Mouse (Mus musculus) neutrophil, adult 5-6 weeks (primary cell): ENCODE measurements around the gene Ifrd1. TPM values are rescaled to one million over a fixed set of nuclear protein-coding genes. Genes with fewer than 3 reads are reported as not detected.

Experiments used
- ATAC-seq: fragments of 151-379, 151-347 bp; 2 replicates; pipeline ENCODE4 v1.8.0; 2017; ENCODE audit warnings: mild to moderate bottlenecking, moderate TSS enrichment; ENCODE audit not compliant: insufficient number of reproducible peaks, poor library complexity, low FRiP score, severe bottlenecking; ENCODE audit errors: extremely low read depth
- total RNA-seq: library from RNA; stranded (forward); fragments of 200-1000 nt; gene quantifications from 2 replicates; pipeline ENCODE4 v1.2.3, GENCODE M21; 2017

The Ifrd1 gene
- total RNA-seq, 1 experiment from 2014 or later = 83.0 TPM

DNA sequence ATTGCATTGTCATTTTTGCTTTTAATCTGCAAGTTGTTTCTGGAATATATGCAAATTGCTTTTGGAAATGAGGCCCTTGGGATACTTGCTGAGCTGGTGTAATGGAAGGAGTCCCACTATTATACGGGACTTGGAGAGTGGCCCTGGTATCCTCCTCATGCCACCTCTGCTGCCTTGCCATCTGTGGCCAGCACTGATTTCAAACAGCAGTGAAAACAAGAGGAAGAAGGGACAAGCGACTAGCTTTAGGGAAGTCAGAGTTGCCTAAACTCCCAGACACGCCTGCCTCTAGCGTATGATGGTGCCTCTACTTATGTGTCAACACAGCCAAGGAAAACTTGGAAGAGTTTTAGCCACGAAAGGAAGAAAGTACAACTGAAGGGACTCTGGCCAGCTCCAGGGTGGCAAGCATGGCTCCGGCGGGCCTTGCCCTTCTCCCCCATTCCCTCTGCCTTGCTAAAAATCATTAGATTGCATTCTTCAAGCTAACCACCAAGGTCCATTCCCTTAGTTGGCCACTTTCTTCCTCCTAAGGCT lies 2.8 kb downstream of the Ifrd1 start:
- peak; percentile 48 for ATAC-seq

DNA sequence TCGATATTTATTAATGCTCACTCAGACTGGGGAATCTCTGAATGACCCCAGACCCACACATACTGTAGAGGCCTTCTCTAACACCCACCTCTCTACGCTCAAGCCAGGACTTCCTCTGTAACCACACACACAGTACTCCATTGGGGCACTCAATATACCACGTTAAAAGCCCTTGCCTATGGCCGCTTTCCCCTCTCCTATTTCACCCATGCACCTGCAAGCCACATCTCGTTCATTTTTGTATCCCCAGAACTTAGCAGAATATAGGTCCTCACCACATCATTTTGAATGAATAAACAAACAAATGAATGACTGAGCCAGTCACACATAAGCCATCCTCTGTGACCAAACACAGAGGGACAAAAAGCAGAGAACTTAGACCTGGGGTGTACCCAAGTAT lies 3.4 kb downstream of the Ifrd1 start:
- no peak for ATAC-seq

DNA sequence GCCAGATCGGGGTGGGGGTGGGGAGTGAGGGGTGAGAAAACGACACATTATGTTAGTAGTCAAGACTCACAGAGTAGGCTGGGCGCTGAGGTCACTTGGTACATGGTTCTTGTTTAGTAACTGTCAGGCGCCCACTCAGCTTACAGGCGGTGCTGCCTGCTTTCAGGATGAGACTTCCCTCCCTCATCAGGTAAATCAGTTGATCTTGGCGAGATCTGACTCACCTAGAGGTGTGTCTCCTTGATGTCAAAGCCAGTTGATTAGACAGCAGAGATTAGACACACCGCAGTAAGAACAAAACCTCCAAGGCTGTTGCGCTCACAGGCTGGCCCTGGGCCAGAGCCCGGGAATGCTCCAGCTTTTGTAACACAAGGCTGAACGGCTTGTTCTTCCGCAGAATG lies 4.5 kb downstream of the Ifrd1 start:
- ATAC-seq = no peak

DNA sequence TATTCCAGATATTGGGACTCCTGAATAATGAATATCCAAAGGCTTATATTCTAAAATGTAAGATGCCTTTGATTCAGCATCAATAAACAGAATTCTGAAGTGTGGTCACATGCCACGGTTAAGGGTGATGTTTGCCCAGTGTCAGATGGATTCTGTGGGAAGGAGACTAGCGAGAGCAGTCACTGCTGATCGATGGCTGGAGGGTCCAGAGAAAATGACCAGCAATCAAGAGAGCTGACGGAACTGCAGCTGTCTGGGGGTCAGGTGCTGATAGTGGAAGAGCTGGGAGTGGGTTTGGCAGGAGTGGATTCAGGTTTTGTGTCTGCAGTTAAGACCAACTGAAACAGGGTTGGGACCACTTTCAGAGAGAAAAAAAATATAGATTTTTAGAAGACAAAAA lies 5.1 kb downstream of the Ifrd1 start:
- no peak for ATAC-seq

DNA sequence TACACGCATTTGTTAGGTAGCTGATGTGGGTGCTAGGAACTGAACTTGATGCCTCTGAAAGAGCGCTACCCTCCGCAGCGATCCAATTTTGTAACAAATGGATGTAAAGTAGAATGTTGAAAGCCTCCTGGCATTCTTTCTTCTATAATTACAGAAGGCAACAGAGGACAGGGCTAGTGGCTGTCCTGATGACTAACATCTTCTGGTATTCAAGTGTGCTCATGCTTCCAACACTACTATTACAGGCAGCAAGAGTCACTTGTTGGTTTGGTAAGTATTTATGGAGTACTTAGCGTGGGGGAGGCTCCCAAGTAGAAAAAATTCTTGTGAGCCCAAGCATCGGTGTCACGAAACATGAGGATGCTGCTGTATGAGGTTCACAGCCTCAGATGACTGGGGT lies 9.1 kb downstream of the Ifrd1 start:
- ATAC-seq = no peak

DNA sequence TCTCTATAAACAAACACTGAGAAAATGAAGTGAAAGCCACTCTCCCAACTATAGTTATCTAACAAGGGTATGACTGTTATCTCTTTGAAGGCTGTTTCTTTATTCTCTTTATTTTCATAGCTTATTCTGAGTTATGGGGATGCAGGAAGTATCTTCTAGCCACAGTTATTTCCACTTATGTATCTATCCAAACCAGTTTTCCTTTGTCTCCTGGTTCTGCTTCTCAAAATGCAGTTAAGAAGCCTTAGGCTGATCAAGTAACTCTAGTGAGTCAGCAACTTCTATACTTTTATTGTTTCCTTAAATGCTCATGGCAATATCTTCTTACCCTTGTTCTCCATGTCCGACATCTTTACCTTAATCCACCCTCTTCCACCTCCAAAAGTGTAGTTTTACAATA lies 16.1 kb downstream of the Ifrd1 start:
- no peak for ATAC-seq

DNA sequence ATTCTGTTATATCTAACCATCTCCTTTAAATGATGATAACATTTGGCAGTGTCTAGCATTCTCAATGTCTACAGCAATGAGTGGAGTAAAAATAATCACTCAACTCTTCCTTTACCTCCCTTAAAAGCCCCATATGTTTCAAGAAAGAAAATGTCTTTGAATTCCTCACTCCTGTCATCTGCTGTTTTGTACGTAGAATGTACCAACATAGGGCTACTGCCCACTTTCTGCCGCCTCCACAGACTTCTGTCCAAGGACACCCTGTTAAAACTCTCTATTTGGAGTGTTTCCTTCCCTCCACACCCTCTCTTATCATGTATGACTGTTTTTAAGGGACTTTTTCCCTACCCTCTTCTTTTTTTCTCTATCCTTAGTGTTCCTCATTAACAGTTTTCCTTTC lies 16.7 kb downstream of the Ifrd1 start:
- ATAC-seq = no peak

DNA sequence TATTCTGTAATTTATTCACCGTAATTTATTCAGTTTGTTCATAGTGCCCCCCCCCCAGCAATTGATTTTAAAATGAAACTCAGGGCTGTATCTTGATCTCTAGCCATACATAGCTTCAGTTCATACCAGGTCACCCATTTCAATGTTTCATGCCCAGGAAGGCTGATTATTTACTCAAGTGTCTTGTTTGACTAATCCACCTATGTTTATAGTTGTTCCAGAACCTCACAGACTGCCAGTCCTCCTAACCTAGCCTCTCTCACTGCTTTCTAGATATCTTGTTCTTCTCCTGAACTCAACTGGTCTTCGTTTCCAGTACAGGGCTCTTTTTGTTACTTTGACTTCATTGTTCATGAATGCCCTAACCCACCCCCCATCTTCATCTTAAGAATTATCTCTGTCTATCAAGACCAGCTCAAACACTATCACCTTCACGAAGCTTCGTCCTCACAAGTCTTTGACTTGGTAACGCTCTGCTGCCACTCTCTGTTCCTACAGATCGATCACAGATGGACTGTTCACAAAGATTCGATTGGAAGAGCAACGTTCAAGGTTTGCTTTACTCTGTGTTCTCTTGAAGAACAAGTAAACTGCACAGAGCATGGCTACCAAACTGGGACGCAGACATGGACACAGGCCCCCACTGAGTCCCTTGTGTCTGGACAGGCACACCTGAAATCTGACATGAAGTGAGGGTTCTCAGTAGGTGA lies 24.0 kb downstream of the Ifrd1 start:
- no peak for ATAC-seq

DNA sequence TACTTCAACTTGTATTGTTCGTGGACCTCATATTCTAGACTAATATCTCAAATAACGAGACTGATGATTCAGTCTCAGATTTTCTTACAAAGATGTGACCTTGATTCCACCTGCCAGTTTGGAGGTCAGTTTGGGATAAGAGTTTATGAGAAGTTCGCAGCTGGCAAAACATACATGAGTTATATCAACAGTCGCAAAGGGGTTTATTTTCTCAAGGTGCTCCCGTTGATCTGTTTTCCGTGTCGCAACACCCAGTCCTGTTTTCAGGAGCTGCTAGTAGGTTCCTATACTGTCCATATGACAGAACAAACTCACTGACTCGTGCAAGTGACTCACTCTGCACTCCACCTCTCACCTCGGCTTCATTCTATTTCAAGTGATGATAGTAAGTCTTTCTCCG lies 24.6 kb downstream of the Ifrd1 start:
- ATAC-seq = no peak

DNA sequence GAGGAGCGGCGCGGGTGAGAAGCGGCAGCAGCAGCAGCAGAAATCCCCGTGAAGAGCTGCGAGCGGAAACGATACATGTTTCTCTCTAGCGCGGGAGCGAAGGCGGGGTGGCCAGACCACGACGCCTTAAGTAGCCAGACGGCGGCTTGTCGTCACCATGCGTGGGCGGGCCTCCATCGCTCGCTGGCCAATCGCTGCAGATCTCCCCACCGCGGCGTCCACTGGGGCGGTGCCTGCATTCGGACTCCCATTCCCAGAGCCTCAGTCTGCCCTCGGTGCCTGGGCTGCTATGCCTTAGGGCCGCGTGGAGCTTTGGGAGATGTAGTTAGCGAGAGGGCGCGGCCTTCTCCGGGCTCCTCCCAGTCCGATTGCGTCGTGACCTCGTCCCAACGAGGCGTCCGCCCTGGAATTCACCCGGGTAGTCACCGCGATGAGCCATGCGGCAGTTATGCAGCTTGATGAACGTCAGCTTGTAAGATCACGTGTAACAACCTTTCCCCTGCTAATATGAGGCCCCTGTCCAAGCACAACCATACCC lies 25.2 kb downstream of the Ifrd1 start:
- ATAC-seq = peak; percentile 87

DNA sequence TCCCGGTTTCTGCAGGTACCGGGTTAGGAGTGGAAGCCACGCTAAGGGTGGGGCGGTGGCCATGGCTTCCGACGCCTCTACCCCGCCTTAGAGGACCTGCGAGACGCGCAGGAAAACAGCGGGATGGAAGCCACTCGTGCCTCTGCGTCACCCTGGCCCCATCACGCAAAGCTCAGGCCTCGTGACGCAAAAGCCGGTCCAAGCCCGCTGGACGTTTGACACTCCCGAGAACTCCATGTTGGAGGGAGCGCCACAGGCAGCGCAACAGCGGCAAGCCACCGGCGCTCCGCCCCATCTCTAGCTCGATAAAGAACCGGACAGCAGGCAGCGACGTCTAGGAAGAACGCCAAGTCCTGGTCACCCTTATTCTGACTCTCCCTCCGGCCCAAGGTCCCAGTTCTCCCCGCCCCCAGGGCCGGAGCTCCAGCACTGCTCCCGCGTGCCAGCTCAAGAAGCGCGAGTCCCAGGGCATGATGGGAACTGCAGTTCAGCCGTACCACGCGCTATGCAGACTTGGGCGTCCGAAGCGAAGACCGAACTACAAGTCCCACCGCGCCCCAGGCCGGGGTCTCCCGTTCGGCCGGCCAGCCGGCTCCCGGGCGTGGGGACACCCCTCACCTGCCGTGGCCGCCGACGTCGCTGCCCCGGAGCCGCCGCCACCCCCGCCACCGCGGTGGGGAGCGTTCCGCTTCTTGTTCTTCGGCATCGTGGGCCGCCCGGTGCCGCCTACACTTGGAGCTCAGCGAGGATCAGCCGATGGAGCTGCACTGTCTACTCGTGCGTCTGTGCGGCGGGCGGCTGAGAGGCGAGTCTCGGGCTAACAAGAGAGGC lies 25.8 kb downstream of the Ifrd1 start:
- ATAC-seq = peak; percentile 68

DNA sequence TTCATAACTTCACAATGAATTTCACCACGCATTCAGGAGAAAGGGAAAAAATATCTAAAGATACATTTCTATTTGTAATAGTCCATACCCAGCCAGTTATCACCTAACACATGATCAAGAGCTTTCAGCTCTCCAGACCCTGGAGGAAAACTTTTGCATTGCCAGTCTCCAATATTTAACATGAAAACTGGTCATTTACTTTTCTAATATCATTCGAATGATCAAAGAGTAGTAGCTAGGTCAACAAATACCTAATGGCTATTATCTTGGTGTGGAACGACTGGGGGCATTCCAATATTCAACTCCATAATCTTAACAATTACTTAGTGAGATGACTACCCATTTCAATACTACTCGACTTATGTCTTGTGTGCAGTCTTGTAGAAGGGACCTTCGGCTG lies 26.7 kb downstream of the Ifrd1 start:
- ATAC-seq = no peak

DNA sequence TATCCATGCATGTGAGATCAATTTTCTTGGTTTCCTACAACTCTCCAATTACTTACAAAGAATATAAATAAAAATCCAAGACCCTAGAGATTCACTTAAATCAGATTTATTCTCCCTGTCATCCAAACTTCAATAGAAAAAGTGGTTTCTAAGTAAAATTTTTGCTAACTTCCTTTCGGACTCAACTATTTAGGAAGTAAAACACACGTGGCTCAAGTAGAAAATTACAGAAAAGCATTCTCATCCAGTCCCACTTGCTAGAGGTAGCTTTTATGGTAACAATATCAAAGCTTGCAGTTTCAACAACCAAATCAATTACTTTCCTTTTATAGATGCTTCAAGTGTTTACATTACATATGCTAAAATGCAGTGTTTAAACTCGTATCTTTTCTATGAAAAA lies 27.4 kb downstream of the Ifrd1 start:
- ATAC-seq = no peak

DNA sequence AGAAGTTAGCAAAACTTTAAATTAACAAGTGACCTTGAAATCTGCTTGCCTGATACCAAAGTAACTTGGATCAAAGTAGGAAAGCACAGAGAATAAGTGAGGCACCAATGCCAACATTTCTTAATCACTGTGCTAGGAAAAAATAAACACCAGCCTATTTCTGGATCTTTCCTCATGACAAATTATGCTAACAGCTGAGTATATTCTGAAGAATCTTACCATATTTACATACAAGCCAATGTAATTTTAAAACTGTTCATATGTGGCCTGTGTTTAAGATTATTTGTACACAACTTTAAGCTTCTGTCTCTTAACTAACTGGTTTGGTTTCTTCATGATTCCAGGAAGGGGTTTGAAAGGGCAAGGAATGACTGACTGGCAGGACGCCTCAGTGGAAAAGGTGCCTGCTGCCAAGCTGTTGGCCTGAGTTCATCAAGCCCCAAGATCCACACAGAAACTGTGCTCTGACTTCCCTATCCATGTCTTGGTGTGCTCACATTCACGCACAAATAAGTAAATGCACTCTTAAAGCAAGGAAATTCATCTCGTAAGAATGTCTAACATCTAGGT lies 28.2 kb downstream of the Ifrd1 start:
- ATAC-seq = no peak

DNA sequence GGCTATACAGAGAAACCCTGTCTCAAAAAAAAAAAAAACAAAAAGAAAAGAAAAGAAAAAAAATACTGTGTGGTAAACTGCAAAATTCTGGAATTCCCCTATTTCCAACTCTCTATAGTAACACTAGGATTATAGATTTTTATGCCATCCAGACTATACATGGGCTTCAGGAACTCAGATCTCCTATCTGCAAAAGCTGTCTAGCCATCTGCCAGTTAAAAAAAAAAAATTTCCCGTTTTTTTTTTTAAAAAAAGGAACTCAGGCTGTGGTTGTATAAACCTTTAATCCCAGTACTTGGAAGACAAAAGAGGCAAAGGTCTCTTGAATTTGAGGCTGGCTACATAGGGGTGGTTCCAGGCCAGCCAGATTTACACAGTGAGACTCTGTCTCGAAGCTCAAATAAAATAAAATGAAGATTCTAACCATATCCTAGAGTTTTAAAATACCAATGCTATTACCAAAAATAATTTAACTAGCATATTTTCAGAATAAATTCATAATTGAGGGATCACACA lies 29.8 kb downstream of the Ifrd1 start:
- no peak for ATAC-seq

DNA sequence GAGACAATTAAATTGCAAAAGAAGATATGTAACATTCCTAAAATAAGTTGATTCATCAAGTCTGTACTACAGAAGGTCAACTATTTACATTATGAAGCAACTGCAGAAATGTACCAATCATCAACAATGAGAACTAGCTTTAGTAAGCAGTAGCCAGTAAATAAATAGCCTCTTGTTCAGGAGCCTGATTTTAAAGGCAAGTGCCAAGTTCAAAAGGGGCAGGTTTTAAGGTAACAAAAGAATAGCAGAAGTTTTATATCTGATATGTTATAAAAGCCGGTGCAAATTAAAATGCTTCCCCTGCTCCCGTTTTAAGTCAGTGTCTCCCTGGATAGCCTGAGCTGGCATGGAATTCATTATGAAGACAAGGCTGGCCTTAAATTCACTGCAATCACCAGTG lies 30.5 kb downstream of the Ifrd1 start:
- ATAC-seq = no peak

DNA sequence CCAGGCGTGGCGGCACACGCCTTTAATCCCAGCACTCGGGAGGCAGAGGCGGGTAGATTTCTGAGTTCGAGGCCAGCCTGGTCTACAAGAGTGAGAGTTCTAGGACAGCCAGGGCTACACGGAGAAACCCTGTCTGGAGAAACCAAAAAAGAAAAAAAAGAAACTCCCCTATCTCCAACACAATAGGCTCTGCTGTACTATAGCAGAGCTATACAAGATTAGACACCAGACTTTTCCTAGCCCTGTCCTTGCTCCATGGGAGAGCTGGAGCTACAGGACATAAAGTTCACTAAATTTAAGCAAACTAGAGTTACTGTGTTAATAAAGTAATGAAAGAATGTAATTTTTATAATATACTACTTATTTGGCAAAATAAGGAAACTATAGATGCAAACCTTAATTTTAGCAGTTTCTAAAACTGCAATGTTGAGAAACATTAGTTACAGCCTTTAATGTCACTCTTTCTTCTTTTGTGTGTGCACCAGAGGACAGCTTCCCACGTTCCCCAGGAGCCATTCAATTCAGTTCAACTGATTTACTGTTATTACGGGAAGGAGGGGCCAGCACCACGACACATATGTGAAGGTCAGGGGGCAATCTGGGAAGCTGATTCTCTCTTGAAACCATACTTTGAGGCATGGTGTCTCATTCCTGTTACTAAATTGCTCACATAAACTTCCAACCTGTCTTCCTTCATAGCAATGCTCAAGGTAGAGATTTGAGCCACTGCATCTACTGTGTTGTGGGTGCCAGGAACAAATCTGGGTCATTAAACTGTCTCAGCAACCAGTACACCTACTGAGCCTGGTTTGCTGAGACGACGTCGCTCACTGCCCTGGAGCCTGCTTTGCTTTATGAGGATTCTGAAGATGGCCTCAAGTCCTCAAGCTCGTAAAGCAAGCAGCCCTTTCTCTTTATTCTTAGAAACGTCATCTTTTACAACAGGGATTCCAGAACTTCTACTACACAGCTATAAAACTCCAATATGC lies 33.1 kb downstream of the Ifrd1 start:
- no peak for ATAC-seq

DNA sequence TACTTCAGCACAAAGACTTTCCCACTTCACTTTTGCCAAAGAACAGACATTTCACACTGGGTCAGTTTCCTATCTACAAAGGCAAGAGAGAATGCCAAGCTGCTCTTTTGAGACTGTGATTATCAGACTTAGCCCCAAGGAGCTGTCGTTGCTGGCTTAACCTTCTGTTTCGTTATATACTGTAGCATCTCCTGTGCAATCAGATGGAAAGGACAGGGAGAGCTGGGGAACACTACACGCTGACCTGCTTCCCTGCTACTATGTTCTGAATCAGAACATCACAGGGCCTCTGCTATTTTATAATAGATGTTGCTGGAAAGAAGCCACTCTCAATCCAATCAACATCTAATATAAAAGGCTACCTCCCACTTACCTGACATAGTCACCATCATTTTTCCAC lies 39.3 kb downstream of the Ifrd1 start:
- ATAC-seq = no peak
